Mouse (Mus musculus): ENCODE data around the gene Foxn3.

DNA sequence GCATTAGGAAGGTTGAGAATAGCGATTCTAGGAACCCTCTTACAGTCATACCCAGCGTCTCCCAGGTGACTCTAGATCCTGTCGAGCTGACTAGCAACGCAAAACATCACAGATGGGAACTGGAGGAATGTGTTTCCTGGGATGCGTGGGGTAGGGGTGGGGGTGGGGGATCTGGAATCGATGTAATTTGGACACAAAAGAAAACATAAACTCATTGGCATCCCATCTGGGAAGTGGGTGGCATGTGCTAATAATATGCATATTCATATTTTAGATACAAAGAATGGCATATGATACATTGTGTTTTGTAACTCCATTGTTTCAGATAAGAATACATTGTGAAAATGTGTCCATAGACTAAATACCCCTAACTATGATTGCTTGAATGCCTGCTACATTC lies 393.5 kb downstream of the Foxn3 start:
- TF ChIP-seq CTCF (IDR thresholded peaks at IDR 0.05; ENCODE audit: borderline replicate concordance, extremely low read depth, insufficient read depth, insufficient read length), result no peak
- no peak for TF ChIP-seq POLR2A (IDR thresholded peaks at IDR 0.05; ENCODE audit: borderline replicate concordance, extremely low read depth, insufficient read depth, insufficient read length, poor library complexity, severe bottlenecking)
